Mouse (Mus musculus): ENCODE results near the gene Casc3. TPM values are rescaled to one million over a fixed set of nuclear protein-coding genes. Genes with fewer than 3 reads are reported as not detected.

The Casc3 gene
- polyA plus RNA-seq, 1 experiment: 72.2 TPM

DNA sequence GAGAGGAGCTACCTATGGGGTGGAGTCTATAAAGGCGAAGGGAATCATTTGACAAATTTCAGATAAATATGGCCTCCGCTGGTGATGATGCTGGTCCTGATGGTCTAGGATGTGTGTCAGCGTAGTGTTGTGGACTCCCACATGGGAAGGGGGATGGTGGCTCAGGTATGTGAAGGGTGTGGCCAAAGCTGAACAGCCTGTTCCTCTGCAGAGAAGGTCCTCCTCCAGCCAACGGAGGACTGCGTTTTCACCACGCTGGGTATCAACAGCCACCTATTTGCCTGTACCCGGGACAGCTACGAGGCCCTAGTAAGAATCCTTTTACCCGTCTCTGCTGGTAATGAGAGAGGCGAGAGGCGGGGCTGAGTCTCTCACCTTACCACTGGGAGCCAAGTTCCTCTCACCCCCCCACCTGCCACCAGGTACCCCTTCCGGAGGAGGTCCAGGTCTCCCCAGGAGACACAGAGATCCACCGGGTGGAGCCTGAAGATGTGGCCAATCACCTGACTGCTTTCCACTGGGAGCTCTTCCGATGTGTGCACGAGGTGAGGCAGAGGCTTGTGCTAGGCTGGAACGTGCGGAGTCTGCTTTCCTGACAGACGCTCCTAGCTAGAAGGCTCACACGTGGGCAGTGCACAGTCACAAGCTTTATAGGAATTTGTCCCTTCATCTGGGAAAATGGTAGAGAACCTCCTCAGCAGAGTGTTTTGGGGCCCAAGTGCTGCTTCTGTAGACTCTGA lies 42.3 kb downstream of the Casc3 start:
- Histone ChIP-seq H3K4me1 (replicated peaks; ENCODE audit: control insufficient read depth, insufficient read depth, low read length) (peaks cover 18% of the 10 kb centered on the region), H3K36me3 (ENCODE audit: control insufficient read depth, insufficient read depth, low read length) (no peaks in the 10 kb centered on the region), H3K27ac (ENCODE audit: control insufficient read depth, insufficient read depth, low read length) (no peak overlapping the region), H3K27me3 (ENCODE audit: control insufficient read depth, insufficient read depth, low read length) (no peaks in the 10 kb centered on the region), H3K4me3 (ENCODE audit: control insufficient read depth, insufficient read depth, low read length) (no peak overlapping the region)
- 91% methylated on average over 19 of the region's 19 CpGs for WGBS
- DNase-seq: no peak
- TF ChIP-seq CTCF (IDR thresholded peaks at IDR 0.05; ENCODE audit: borderline replicate concordance, control insufficient read depth, extremely low read depth, insufficient read depth, low read length, poor library complexity): no peak
- no peak for TF ChIP-seq POLR2A (IDR thresholded peaks at IDR 0.05; ENCODE audit: control insufficient read depth, extremely low read depth, insufficient read depth, low read length, poor library complexity)

- 51% methylated on average over 19 of the region's 19 CpGs for WGBS
- Histone ChIP-seq H3K36me3 (ENCODE audit: control insufficient read depth, insufficient read depth, low read length) (no peaks in the 10 kb centered on the region), H3K27me3 (ENCODE audit: control insufficient read depth, insufficient read depth, low read length) (no peaks in the 10 kb centered on the region), H3K27ac (ENCODE audit: control insufficient read depth, insufficient read depth, low read length) (no peak overlapping the region), H3K4me3 (ENCODE audit: control insufficient read depth, insufficient read depth, low read length) (no peak overlapping the region), H3K4me1 (replicated peaks; ENCODE audit: control insufficient read depth, insufficient read depth, low read length) (peaks cover 27% of the 10 kb centered on the region)
- TF ChIP-seq POLR2A (IDR thresholded peaks at IDR 0.05; ENCODE audit: control insufficient read depth, extremely low read depth, insufficient read depth, low read length, poor library complexity): no peak
- TF ChIP-seq CTCF (IDR thresholded peaks at IDR 0.05; ENCODE audit: borderline replicate concordance, control insufficient read depth, extremely low read depth, insufficient read depth, low read length, poor library complexity): no peak
- no peak for DNase-seq
These were observed 44.6 kb downstream of the Casc3 start for GRCm38 (mm10) chr11:98849196-98849894.

DNA sequence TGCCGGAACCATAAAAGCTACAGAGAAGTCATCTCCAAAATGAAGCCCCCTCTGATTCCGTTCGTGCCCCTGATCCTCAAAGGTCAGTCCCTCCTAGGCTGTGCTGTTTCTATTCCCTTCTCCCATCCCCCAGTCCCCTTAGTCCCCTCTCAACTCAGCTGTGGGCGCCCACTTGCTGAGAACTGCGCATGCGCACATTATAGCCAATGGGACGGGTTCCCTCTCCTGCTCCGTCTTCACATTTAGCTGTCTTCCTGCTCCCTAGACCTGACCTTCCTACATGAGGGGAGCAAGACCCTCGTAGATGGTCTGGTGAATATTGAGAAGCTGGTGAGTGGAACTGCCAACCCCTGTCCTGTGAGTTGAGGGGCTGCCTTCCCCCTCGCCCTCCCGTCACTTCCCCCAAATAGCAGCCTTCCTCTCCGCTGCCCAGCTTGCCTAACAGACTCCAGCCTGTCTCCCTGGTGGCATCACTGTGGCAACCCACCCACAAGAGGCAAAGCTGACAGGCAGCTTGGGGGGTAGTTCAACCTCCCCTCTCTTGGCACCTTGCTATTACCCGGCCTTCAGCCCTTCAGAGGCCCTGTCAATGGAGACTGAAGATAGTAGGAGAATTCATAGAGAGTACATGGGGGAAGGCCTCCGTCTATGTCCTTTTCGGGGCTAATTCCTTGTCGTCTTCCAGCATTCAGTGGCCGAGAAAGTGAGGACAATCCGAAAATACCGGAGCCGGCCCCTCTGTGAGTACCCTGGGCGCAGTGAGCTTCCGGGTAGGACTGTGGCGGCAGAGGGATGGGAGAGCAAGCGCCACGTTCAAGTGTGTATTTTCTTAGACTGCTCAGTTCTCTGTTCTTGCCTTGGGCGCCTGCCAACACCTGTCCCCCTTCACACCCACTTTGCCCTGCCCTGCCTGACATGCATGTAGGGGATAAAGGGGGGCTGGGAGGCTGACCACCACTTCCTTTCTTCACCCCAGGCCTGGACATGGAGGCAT lies 45.7 kb downstream of the Casc3 start:
- DNase-seq: no peak
- H3K4me1 ChIP-seq (replicated peaks; ENCODE audit: control insufficient read depth, insufficient read depth, low read length): peaks cover 27% of the 10 kb centered on the region
- no peak overlapping the region for H3K27ac ChIP-seq (ENCODE audit: control insufficient read depth, insufficient read depth, low read length)
- no peaks in the 10 kb centered on the region for H3K27me3 ChIP-seq (ENCODE audit: control insufficient read depth, insufficient read depth, low read length)
- peak overlapping the region; percentile 47 for H3K4me3 ChIP-seq (ENCODE audit: control insufficient read depth, insufficient read depth, low read length)
- WGBS: 84% methylated on average over 26 of the region's 26 CpGs
- no peaks in the 10 kb centered on the region for H3K36me3 ChIP-seq (ENCODE audit: control insufficient read depth, insufficient read depth, low read length)
- TF ChIP-seq POLR2A (IDR thresholded peaks at IDR 0.05; ENCODE audit: control insufficient read depth, extremely low read depth, insufficient read depth, low read length, poor library complexity): no peak
- no peak for TF ChIP-seq CTCF (IDR thresholded peaks at IDR 0.05; ENCODE audit: borderline replicate concordance, control insufficient read depth, extremely low read depth, insufficient read depth, low read length, poor library complexity)

GRCm38 (mm10) chr11:98854116-98854515 lies 49.4 kb downstream of the Casc3 start:
- no peak for DNase-seq
- Histone ChIP-seq H3K4me3 (ENCODE audit: control insufficient read depth, insufficient read depth, low read length) (no peak overlapping the region), H3K36me3 (ENCODE audit: control insufficient read depth, insufficient read depth, low read length) (no peaks in the 10 kb centered on the region), H3K27me3 (ENCODE audit: control insufficient read depth, insufficient read depth, low read length) (no peaks in the 10 kb centered on the region), H3K4me1 (replicated peaks; ENCODE audit: control insufficient read depth, insufficient read depth, low read length) (peaks cover 28% of the 10 kb centered on the region), H3K27ac (ENCODE audit: control insufficient read depth, insufficient read depth, low read length) (no peak overlapping the region)
- TF ChIP-seq POLR2A (IDR thresholded peaks at IDR 0.05; ENCODE audit: control insufficient read depth, extremely low read depth, insufficient read depth, low read length, poor library complexity): no peak
- 95% methylated on average over 8 of the region's 8 CpGs for WGBS

- no peaks in the 10 kb centered on the region for H3K36me3 ChIP-seq (ENCODE audit: control insufficient read depth, insufficient read depth, low read length)
- TF ChIP-seq POLR2A (IDR thresholded peaks at IDR 0.05; ENCODE audit: control insufficient read depth, extremely low read depth, insufficient read depth, low read length, poor library complexity) (no peak), CTCF (IDR thresholded peaks at IDR 0.05; ENCODE audit: borderline replicate concordance, control insufficient read depth, extremely low read depth, insufficient read depth, low read length, poor library complexity) (no peak)
- no peaks in the 10 kb centered on the region for H3K27me3 ChIP-seq (ENCODE audit: control insufficient read depth, insufficient read depth, low read length)
- no peak overlapping the region for H3K4me3 ChIP-seq (ENCODE audit: control insufficient read depth, insufficient read depth, low read length)
- WGBS: 95% methylated on average over 2 of the region's 2 CpGs
- H3K27ac ChIP-seq (ENCODE audit: control insufficient read depth, insufficient read depth, low read length): no peak overlapping the region
- no peak for DNase-seq
- peaks cover 23% of the 10 kb centered on the region for H3K4me1 ChIP-seq (replicated peaks; ENCODE audit: control insufficient read depth, insufficient read depth, low read length)
These were observed 50.0 kb downstream of the Casc3 start for GRCm38 (mm10) chr11:98854659-98855058.

Data from thymus, adult 2 months (tissue).